Mouse (Mus musculus): ENCODE results near the gene Tex9.
"Not testable (repeated sequence)": the region's sequence is repeated elsewhere in the genome, so short reads cannot be mapped to it uniquely, and the experiment has no call there.

Tex9 gene

DNA sequence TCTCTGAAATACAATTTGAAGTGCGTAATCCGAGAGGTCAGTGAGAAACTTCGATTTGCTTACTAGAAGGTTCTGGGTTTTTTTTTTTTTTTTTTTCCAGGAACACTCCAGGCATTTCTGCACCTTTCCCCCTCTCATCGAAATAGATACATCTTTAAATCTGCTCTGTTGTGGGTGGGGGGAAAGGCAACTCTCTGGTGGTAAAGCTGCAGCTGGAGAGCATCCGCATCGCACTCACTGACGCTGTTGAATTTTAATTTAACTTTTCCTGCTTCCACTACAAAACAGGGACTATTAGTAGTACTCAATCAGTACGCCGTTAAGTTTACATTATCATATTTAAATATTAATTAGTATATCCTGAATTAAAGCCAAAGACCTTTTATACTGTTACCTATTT is 53.3 kb downstream of the Tex9 start:
- in situ Hi-C loops (cut with MboI), result no loop called here

DNA sequence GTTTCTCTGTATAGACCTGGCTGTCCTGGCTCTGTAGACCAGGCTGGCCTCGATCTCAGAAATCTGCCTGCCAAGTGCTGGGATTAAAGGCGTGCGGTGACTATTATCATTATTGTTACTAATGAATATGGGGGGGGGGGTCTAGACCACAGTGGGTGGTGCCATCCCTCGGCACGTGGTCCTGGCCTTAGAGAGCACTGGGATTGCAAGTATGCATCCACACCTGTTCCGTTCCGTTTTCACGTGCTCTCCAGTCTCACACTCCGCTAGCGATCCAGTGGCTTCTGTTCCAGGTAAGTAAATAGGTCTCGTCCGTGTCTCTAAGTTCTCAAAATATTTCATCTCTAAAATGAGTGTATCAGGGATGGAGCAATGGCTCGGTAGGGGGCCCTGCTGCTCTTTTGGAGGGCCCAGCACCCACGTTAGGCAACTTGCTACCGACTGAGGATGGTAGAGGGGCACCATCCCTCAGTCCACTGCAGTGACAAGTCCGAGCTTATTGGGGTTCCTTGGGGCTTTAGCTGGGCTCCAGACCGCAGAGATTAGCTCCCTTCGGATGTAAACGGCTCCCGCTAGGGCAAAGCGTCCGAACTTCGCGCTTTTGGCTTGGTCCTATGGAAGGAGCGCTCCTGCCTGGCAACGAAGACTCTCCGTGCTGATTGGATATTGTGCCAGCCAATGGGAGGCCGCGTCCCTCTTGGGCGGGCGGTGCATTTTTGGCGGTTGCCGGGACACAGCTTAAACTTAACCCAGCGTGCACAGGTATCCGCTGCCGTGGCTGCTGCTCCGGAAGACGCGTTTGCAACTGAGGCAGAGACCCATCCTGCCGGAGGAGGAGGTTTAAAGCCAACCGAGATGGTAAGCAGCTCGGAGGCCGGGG is 54.0 kb downstream of the Tex9 start, which contains the start of gene Mns1:
Mns1 (plus strand) TSS at position 190 of the 880 bp plus-strand sequence.
- in situ Hi-C loops (cut with MboI), result no loop called here

DNA sequence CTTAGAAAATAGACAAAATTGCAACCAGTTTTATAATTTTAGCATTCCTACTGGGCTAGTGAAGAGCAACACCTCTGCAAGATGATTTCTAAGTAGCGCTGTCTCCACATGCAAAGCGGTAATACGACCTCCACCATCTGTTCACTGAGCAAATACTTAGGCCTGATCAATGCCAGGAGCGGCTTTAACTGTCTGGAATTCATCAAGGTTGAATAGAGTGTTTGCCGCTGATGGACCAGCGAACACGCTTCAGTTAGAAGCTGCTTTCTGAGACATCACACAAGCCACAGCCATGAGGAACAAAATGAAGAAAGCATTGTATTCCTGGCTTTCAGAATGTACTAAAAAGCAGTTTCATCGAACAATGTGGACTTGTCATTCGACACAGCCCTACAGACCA is 57.1 kb downstream of the Tex9 start:
- in situ Hi-C loops (cut with MboI), result no loop called here

- in situ Hi-C loops (cut with MboI), result no loop called here
Measured at GRCm38 (mm10) chr9:72427861-72428260, 64.2 kb downstream of the Tex9 start.

DNA sequence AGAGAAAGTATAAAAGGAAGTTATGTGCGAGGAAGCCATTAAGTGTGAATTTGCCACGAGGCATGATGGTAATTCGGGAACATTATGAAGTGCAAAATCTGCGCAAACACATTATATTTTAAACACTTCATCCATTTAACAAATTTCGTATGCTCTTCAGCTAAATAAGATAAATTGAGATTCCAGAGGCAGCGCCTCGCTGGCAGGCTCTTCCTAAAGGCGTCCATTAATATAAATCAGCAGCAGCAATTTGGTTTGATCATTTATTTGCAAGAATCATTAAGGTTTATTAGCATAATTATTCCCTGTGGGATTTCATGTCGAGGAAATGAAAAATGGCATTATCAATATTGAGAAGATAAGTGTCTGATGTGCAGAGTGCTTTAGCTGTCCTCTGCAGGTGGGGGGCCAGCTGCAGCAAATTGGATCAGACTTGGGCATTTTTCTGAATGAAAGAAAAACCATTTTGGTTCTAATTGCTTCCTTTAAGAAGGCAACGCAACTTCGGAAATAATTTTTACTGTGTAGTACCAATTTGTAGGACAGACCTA is 66.6 kb downstream of the Tex9 start:
- in situ Hi-C loops (cut with MboI), result no loop called here

GRCm38 (mm10) chr9:72422753-72423152 is 69.3 kb downstream of the Tex9 start:
- in situ Hi-C loops (cut with MboI), result no loop called here

DNA sequence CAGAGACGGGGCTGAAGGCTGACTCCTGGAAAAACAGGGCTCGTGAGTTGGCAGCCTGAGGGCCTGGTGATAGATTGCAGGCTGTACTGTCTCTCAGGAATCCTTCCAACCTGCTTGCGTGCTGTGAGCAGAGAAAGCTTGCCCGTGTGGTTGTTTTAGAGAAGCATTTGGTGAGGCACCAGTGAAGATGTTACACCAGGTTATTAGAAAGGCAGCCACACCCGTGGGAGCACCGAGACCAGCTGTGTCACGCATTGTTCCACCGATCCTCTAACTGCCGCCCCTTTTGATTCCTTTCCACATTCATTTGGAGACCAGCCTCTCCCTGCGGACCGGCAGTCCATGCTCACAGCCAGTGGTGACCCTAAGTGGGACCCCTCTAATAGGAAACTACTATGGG is 69.7 kb downstream of the Tex9 start:
- in situ Hi-C loops (cut with MboI), result no loop called here

- in situ Hi-C loops (cut with MboI), result no loop called here
Measured at GRCm38 (mm10) chr9:72420490-72420889, 71.5 kb downstream of the Tex9 start.

- in situ Hi-C loops (cut with MboI), result no loop called here
Measured at GRCm38 (mm10) chr9:72418443-72418842, 73.6 kb downstream of the Tex9 start.

DNA sequence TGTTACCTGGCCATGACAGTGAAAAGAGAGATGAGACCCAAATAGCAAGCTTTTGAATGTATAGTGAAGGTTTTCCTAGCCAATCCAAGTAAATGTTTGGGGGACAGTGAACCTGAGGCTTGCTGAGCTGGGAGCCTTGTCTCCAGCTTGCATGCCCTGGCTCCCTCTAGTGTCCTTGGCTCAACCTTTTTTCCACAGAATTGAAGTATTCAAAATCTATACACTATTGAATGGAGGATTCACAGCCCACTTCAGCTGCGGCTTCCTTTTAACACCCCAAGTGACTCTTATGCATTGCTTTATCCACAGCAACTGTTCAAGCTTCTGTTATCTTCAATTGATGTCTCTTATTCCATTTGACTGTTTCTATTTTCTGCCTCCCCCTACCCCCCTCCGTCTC is 80.3 kb downstream of the Tex9 start:
- in situ Hi-C loops (cut with MboI), result no loop called here

DNA sequence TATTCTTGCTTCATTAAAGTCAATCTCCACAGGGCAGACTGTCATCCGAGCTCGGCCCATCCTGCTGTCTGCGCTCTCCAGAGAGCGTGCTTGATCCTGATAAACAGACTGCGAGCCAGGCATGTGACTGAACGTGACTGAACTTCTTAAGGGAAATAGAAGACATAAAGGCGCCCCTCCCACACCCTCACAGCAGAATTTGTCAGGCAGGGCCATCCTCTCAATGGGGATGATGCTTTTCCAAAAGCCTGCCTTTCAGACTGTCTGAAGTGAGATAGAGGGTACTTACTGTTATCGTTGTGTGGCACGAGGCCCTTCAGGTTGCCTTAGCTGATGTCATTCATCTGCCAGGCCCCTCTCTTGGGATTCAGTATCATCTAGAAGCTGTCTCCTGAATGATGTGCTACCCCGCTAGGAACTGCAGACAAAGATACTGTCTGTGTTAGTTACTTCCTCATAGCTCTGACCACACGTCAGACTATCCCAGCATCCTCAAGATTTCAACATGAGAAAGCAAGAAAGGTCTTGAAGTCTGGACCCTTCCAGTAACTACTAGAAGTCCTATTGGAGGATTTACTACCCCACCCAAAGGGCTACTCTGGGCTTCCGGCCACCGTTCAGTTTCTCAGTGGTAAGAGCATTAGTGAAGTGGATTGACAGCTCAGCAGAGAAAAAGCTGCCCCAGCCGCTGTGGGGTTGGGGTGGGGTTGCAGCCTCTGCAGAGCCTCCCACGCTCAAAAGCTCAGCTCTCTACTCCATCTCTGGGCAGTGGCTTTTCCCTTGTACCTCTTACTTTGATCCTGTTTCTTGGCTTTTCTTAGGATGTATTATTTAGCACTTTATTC is 82.4 kb downstream of the Tex9 start:
- in situ Hi-C loops (cut with MboI), result no loop called here

- in situ Hi-C loops (cut with MboI), result no loop called here
Measured at GRCm38 (mm10) chr9:72408131-72408586, 83.9 kb downstream of the Tex9 start.

DNA sequence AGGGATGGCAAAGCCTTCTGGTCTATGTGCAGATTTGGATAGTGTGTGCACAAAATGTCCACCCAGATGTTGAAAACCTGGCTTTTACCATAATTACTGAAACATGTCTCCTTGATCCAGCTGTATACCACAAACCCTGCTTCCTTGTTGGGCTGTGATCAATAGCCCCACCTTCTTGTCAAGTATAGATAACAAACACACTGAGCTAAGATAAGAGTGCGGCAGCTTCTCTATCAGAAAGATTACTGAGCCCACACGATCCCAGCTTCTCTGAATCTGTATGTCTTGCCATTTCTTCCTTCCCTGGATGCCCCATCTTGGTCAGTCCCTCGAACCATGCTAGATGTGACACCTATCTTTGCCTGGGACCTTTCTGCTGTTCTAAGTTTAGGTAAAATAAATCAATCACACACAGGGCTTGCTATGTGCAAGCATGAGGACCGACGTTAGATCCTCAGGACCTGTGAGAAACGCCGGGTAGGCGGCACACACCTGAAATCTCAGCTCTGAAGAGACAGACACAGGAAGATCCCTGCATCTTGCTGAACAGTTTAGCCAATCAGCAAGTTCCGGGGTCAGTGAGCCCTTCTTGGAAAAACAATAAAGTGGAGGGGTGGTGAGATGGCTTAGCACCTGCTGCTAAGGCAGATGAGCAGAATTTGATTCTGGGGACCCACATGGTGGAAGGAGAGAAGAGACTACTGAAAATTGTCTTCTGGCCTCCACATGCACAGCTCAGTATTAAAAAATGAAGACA is 86.0 kb downstream of the Tex9 start:
- in situ Hi-C loops (cut with MboI), result no loop called here

- in situ Hi-C loops (cut with MboI), result no loop called here
Measured at GRCm38 (mm10) chr9:72404934-72405333, 87.1 kb downstream of the Tex9 start.

GRCm38 (mm10) chr9:72404446-72404845 is 87.6 kb downstream of the Tex9 start:
- in situ Hi-C loops (cut with MboI), result no loop called here

GRCm38 (mm10) chr9:72403421-72403820 is 88.6 kb downstream of the Tex9 start:
- in situ Hi-C loops (cut with MboI), result no loop called here

DNA sequence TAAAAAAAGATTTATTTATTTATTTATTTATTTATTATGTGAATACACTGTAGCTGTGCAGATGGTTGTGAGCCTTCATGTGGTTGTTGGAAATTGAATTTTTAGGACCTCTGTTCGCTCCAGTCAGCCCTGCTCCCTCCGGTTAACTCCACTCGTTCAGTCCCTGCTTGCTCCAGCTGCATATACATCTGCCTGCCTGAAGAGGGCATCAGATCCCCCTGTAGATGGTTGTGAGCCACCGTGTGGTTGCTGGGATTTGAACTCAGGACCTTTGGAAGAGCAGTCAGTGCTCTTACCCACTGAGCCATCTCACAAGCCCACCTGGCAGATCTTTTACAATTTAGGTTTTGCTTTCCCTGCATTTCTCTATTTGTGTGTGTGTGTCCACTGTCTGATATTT is 90.2 kb downstream of the Tex9 start:
- in situ Hi-C loops (cut with MboI), result not testable (repeated sequence)
